Mouse (Mus musculus) layer of hippocampus, adult 11-12 months (tissue): ENCODE results near the gene Frat2.
A peak's percentile ranks its signal among the peaks of the same experiment; 100 is the strongest.

Experiments used
- DNase-seq: peaks from one replicate; pipeline ENCODE4 v3.0.0; 2022; ENCODE audit warnings: low spot score

The Frat2 gene

GRCm38 (mm10) chr19:41844345-41844744 is 3.6 kb downstream of the Frat2 start:
- no peak for DNase-seq

DNA sequence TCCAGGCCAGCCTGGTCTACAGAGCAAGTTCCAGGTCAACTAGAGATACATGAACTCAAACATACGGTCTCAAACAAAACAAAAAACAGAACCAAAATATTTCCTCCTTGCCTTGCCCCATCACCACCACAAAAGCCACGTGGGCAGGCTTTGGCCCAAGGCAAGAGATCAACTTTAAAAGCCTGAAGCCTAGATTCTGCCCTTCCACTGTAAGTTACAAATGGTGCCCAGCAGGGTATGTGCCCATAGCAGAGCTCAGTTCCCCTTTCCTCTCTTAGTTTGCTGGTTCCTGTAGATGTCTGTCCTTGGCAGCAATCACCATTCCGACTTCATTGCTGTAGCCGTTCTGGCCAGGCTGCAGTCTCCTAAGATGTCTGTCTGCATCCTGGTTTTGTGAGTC is 5.2 kb downstream of the Frat2 start:
- DNase-seq = no peak

DNA sequence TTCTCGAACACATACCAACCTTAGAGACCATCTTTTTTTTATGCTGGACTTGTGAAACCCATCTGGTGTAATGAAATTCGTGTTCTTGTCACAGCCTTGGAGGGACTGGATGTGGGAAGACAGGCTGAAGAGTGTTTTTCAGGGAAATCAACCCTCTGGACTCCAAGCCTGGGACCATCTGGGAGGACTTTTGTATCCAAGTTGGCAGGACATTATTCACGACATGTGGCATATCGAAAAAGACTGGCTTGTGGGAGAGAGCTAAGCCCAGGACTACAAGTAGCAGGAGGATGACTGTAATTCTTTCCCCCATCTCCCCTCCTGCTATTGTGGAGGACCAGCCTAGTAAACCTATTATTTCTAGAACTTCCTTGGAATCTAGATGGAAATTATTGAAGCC is 5.7 kb downstream of the Frat2 start:
- DNase-seq = no peak

DNA sequence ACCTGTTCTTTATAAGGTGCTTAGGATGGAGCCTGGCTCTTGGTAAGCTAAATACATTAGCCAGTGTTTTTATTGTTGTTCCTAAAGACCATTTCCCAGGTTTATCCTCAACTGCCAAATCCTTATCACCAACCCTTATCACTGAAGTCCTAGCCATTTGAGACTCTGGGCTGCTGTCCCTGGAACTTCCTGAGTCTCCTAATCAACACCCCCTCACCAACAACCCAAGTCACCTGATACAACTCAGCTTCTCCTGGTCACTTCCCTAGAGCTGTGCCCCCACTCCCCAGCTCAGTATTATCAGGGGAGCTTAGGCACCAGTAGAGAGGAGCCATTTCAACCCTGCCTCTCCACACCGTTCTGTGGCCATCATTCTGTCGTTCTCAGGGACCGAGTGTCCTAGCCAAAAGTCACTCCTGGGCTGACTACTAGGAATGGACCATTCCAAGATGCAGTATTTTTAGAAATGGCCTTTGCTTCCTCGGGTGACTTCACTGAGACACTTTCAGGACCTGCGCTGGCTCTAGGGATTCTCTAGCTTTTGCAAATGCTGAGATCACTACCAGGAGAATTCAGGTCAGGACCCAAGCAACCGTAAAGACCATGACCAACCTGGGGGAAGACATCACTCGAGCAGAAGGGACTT is 6.7 kb downstream of the Frat2 start:
- DNase-seq = no peak

- DNase-seq = no peak
Measured at GRCm38 (mm10) chr19:41839685-41840084, 8.2 kb downstream of the Frat2 start.

DNA sequence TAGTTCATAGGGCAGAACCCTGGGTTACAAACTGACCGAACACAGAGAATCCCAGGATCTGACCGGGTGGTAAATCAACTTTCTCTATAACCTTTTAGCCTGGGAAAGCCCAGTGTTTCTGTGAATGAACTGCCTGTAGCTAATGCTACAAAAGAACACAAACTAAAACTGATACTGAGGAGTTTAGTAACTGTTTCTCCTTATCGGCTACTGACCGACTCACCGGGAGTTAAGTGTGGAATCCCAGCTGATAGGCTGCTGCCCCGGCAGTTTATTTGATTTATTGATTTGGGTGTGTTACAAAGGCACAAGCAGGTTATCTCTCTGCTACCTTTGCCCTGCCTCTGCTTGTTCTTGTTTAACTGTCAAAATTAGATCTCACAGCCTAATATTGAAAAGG is 9.1 kb downstream of the Frat2 start:
- no peak for DNase-seq

DNA sequence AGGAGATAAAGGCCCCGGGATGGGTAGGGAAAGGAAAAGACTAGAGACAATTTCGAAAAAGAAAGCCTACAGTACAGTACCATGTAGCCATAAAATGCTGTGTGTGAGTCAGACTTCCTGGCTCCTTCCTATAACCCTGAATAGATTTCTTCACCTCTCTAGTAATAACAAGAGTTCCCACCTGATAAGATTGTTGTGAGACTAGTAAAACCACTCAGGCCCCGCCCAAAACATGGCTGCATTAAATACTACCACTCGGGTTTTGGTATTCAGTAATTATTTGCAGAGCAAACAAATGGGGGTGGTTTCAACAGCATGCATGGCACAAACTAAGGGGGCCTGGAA is 10.0 kb downstream of the Frat2 start:
- no peak for DNase-seq

GRCm38 (mm10) chr19:41837194-41837916 is 10.6 kb downstream of the Frat2 start:
- DNase-seq = no peak

GRCm38 (mm10) chr19:41836719-41837118 is 11.2 kb downstream of the Frat2 start:
- no peak for DNase-seq

GRCm38 (mm10) chr19:41835816-41836215 is 12.1 kb downstream of the Frat2 start:
- peak; percentile 44 for DNase-seq

- no peak for DNase-seq
Measured at GRCm38 (mm10) chr19:41835407-41835806, 12.5 kb downstream of the Frat2 start.

DNA sequence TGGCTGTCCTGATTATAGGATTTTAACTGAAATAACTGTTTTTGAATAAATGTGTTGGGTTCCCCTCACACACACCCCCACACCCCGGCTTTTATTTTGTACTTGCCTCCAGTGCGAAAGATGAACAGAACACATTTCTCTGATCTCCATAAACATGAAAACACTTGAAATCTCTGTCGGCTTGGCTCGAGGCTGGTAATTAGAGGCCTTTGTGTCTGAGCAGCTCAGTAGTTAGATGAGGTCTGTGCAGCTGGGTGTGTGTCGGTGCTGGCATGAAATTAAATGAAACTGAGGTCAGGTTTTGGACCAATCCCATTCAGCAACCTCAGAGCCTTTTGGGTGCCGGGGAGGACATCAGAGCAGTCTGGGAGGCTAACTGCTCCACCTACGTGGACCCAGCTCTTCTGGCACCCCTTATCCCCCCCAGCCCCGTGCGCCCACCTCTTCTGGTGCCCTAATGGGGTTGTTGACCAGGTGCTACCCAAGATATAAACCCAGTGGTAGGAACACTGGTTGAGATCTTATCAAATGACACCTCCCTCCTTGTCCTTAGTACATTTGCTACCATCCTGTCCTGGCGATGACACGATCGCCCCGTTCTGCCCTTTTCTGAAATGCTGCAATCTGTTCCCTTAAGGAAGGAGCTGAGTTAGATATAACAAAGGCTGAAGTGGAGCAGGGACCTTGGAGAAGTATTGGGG is 15.3 kb downstream of the Frat2 start:
- DNase-seq = no peak

- DNase-seq = no peak
Measured at GRCm38 (mm10) chr19:41831718-41832391, 16.1 kb downstream of the Frat2 start.

DNA sequence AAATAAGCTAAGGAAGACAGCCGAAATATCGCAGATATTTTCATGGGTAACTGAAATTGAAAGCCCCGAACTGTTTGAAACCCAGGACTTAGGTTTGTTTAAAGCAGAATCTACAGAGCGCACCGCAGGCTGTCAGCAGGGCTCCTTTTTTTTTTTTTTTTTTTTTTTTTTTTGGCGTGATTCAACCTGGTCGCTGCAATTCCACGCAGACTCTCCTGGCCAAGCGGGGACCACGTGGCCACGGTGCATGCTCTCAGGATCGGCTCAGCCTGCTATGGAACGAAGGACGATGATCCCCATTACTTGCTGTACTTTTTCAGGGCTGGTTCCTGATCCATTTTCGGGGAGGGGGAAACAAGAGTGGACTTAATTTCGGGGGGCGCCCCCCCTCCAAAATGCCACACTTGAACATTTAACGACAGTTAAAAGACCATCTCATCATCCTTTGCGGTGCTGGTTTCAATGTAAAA is 16.8 kb downstream of the Frat2 start:
- DNase-seq = no peak

DNA sequence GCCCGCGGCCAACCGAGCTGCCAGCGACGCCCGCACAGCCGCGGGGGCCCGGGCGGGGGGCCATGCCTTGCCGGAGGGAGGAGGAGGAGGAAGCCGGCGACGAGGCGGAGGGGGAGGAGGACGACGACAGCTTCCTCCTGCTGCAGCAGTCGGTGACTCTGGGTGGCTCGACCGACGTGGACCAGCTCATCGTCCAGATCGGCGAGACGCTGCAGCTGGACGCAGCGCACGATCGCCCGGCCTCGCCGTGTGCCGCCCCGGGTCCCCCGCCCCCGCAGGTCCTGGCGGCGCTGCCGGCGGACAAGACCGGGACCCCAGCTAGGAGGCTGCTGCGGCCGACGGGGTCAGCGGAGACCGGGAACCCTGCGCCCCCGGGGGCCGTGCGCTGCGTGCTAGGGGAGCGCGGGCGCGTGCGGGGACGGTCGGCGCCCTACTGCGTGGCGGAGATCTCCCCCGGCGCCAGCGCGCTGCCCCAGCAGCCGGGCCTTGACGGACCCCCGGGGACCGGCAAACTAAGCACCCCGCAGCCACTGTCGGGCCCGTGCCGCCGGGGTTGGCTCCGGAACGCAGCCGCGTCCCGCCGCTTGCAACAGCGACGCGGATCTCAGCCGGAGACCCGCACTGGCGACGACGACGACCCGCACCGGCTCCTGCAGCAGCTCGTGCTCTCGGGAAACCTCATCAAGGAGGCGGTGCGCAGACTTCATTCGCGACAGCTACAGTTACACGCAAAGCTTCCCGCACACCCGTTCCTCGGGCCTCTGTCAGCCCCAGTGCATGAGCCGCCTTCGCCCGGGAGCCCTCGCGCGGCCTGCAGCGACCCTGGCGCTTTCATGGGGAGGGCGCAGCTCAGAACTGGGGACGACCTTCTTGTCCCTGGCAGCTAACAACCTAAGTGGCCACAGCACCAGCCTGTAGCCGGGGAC is 17.6 kb downstream of the Frat2 start:
- DNase-seq = peak; percentile 51

DNA sequence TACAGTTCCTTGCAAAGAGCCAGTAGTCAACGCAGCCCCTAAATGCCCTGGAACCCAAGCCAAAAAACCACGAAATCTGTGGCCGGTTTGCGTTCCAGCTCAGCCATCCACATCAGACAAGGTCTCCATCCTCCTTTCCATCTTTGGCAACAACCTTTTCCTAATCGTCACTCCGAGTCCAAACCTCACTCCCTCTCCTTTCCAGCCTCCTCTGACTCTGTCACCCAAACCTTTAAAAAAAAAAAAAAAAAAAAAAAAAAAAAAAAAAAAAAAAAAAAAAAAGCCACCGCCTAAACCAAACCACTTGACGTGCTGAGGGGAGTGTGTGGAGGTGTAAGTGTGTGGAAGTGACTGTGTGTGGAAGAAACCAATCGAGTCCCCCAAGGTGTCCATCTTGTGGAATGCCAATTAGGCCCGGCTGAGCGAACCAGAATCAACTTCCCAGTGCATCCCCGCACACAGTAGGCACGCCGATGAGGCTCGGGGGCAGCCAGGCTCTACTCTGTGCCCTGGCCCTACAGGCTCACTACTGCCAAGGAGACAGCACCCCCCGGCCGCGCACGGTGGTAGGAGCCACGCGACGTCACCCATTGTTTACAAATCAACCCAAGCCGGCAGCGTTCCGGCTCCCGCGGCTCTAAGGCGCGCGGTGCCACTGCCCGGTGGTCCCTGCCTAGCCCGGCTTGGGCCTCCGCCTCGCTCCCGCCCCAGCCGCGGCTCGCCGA is 18.4 kb downstream of the Frat2 start, which contains the start of gene Frat1:
Gene Frat1 (plus strand): TSS at position 590 of the 725 bp plus-strand sequence.
- peak; percentile 93 for DNase-seq

- no peak for DNase-seq
Measured at GRCm38 (mm10) chr19:41828941-41829340, 19.0 kb downstream of the Frat2 start.

GRCm38 (mm10) chr19:41826529-41826928 is 21.4 kb downstream of the Frat2 start:
- DNase-seq = no peak

- no peak for DNase-seq
Measured at GRCm38 (mm10) chr19:41824950-41825349, 23.0 kb downstream of the Frat2 start.

DNA sequence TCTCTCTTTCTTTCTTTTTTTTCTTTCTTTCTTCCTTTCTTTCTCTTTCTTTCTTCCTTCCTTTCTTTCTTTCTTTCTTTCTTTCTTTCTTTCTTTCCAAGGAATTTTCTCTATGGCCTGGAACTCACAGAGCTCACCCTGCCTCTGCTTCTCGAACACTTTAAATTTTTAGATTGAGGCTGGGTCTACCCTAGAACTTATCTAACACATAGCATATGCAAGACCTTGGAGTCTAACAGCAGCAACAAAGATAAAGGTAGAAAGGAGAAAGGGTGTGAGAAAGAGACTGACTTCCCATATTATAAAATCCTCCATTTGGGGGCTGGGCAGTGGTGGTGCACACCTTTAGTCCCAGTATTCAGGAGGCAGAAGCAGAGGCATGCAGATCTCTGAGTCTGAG is 25.3 kb downstream of the Frat2 start:
- no peak for DNase-seq

- no peak for DNase-seq
Measured at GRCm38 (mm10) chr19:41821436-41821835, 26.5 kb downstream of the Frat2 start.
